Mouse (Mus musculus) heart, adult 2 months (tissue): ENCODE results near the gene Colgalt2. TPM values are rescaled to one million over a fixed set of nuclear protein-coding genes. Genes with fewer than 3 reads are reported as not detected.
"Not testable (repeated sequence)": the region's sequence is repeated elsewhere in the genome, so short reads cannot be mapped to it uniquely, and the experiment has no call there.

Experiments used
- DNase-seq, 2 experiments: peaks; one replicate each; pipeline ENCODE4 v3.0.0; 2021
- H3K27ac ChIP-seq: fragments of 200-600 bp; 2 replicates; pipeline ENCODE4 v1.8.1; 2022
- H3K27me3 ChIP-seq: fragments of 200-500 bp; 2 replicates; pipeline ENCODE4 v1.6.1; 2012; ENCODE audit warnings: mild to moderate bottlenecking, low read length, inconsistent platforms, mixed read lengths; ENCODE audit not compliant: control insufficient read depth, insufficient read depth
- H3K36me3 ChIP-seq: fragments of 200-500 bp; 2 replicates; pipeline ENCODE4 v1.6.1; 2012; ENCODE audit warnings: low read length, inconsistent platforms; ENCODE audit not compliant: control insufficient read depth, insufficient read depth
- H3K4me1 ChIP-seq: fragments of 200-500 bp; 2 replicates; pipeline ENCODE4 v1.6.1; 2011; ENCODE audit warnings: low read length; ENCODE audit not compliant: control insufficient read depth, insufficient read depth
- H3K4me3 ChIP-seq: fragments of 200-600 bp; 2 replicates; pipeline ENCODE4 v1.8.1; 2022
- H3K79me2 ChIP-seq: fragments of 200-500 bp; replicated peaks from 2 replicates; pipeline ENCODE4 v1.6.1; 2012; ENCODE audit warnings: mild to moderate bottlenecking, inconsistent platforms, low read length, moderate library complexity, mixed read lengths; ENCODE audit not compliant: control insufficient read depth, insufficient read depth
- H3K9ac ChIP-seq: fragments of 200-500 bp; 2 replicates; pipeline ENCODE4 v1.6.1; 2012; ENCODE audit warnings: low read depth, mild to moderate bottlenecking, control low read depth, inconsistent platforms, low read length, mixed read lengths
- CTCF ChIP-seq: fragments of 200-600 bp; IDR thresholded peaks from 2 replicates; pipeline ENCODE4 v1.8.1; 2022; ENCODE audit warnings: antibody characterized with exemption, mild to moderate bottlenecking, moderate library complexity
- EP300 ChIP-seq: fragments of 200-500 bp; IDR thresholded peaks from 2 replicates; pipeline ENCODE4 v1.6.1; 2011; ENCODE audit warnings: low read depth, low read length, control low read depth; ENCODE audit not compliant: insufficient read depth
- POLR2A ChIP-seq: fragments of 200-500 bp; IDR thresholded peaks from 2 replicates; pipeline ENCODE4 v1.6.1; 2011; ENCODE audit warnings: mild to moderate bottlenecking, low read depth, low read length, control low read depth; ENCODE audit not compliant: insufficient read depth
- whole genome bisulfite sequencing: fragments of 180-500 bp; shearing (Covaris S2); methylation state at CpG from one replicate; pipeline ENCODE4 v1.1.7; 2018; 5-methylcytosine and 5-hydroxymethylcytosine counted together
- intact Hi-C: fragments of 180-260 bp; cut with DNase I; formaldehyde crosslinking; loops from one replicate; pipeline ENCODE4 v1.15.1; 2025
- polyA plus RNA-seq: library from polyadenylated mRNA; depleted of rRNA; stranded (reverse); fragments of >200 nt; gene quantifications from 2 replicates; pipeline ENCODE4 v1.2.3, GENCODE M21; 2012
- total RNA-seq, 2 experiments: library from RNA; stranded (reverse); gene quantifications; 2 replicates each; pipeline ENCODE4 v1.2.3; 2021

The Colgalt2 gene
- total and polyA plus RNA-seq, 3 experiments = 3.3 to 5.3 (median 4.1) TPM

GRCm38 (mm10) chr1:152384589-152384988 lies 15.0 kb upstream of the Colgalt2 start:
- Histone ChIP-seq H3K4me1 (no peaks in the 10 kb centered on the region; the same call in none of the 2 replicates), H3K36me3 (no peaks in the 10 kb centered on the region; the same call in none of the 2 replicates), H3K27ac (no peak overlapping the region), H3K4me3 (no peak overlapping the region), H3K9ac (no peak overlapping the region), H3K79me2 (peaks cover 2% of the 10 kb centered on the region), H3K27me3 (no peaks in the 10 kb centered on the region)
- intact Hi-C loops = no loop called here
- TF ChIP-seq CTCF (no peak), EP300 (no peak), POLR2A (no peak)
- WGBS = 100% methylated on average over 1 of the region's 1 CpGs
- no peak for DNase-seq

GRCm38 (mm10) chr1:152385693-152386092 lies 13.9 kb upstream of the Colgalt2 start:
- DNase-seq, H3K36me3 ChIP-seq, H3K79me2 ChIP-seq, H3K4me1 ChIP-seq, H3K27me3 ChIP-seq: not testable (repeated sequence)
- Histone ChIP-seq H3K9ac (peak overlapping the region; percentile 91), H3K4me3 (peak overlapping the region; percentile 91), H3K27ac (peak overlapping the region; percentile 80)
- 22% methylated on average over 2 of the region's 4 CpGs for WGBS
- intact Hi-C loops = loop anchor here (1.0 to 5.0 kb wide), 3 partner anchors 37 to 126 kb away; no protein-coding TSS in a partner anchor

DNA sequence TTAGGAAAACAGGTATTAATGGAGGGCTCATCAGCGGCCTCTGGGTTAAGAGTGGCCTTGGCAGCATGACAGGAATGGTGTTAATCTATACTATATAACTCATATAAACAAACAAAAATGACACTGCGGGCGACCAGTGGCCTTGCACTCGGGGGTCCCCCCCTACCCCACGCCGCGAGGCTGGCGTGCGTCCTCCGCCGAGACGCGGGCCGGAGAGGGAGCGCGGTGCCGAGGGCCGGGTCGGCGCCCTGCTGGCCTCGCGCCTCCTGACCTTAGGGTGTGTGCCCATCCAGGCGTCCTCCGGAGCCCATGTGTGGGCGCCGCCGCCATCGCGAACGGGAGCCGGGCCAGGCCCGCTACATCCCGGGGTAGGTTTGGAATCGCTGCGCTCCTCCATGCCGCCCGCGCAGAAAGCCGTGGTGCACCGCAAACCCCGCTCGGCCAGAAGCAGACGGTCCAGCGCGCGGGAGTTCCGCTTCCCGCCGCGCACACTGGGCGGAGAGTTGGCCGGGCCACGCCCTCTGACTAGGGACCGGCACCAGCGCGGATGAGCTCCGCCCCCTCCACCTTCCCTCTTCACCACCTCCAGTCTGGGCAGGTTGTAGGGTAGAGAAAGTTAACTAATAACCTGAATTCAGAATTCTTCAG lies 13.3 kb upstream of the Colgalt2 start, which contains the start of gene Tsen15:
Gene Tsen15 (minus strand): TSS at position 501 of the 648 bp plus-strand sequence.
- Histone ChIP-seq H3K36me3 (no peaks in the 10 kb centered on the region; the same call in none of the 2 replicates), H3K27ac (peak within 1 kb of the TSS; percentile 80), H3K9ac (peak within 1 kb of the TSS; percentile 91), H3K4me1 (no peaks in the 10 kb centered on the region; the same call in none of the 2 replicates), H3K4me3 (peak within 1 kb of the TSS; percentile 91), H3K27me3 (no peaks in the 10 kb centered on the region), H3K79me2 (peaks cover 2% of the 10 kb centered on the region)
- WGBS = 1% methylated on average over 57 of the region's 57 CpGs
- peak; percentile 90 to 94 for DNase-seq
- TF ChIP-seq POLR2A = peak; percentile 50; the same call in 1 of the 2 replicates
- peak; percentile 15 for TF ChIP-seq CTCF
- no peak for TF ChIP-seq EP300
- intact Hi-C loops = loop anchor here (1.0 to 5.0 kb wide), 3 partner anchors 36 to 125 kb away; no protein-coding TSS in a partner anchor

GRCm38 (mm10) chr1:152389271-152389670 lies 10.4 kb upstream of the Colgalt2 start:
- no peak overlapping the region for H3K4me3 ChIP-seq
- H3K27ac ChIP-seq = no peak overlapping the region
- H3K27me3 ChIP-seq = no peaks in the 10 kb centered on the region
- no peak overlapping the region for H3K9ac ChIP-seq
- H3K79me2 ChIP-seq = peaks cover 2% of the 10 kb centered on the region
- intact Hi-C loops = loop anchor here (5.0 kb wide), 2 partner anchors 33 to 108 kb away; no protein-coding TSS in a partner anchor
- no peak for DNase-seq
- no peaks in the 10 kb centered on the region; the same call in none of the 2 replicates for H3K36me3 ChIP-seq
- TF ChIP-seq EP300 (no peak), POLR2A (no peak), CTCF (no peak)
- H3K4me1 ChIP-seq = no peaks in the 10 kb centered on the region; the same call in none of the 2 replicates

DNA sequence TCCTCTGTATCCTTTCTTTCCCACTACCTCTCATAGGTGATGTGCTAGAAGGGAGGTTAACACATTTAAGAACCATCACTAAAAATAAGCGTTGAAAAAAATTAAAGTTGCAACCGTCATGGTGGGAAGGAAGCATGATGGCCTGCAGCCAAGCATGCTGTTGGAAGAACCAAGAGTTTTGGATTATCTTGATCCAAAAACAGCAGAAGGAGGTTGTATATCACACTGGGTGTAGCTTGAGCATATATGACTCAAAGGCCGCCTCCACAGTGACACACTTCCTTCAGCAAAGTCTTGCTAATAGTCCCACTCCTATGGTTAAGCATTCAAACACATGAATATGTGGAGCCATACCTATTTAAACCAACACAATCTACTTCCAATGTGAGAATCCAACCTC lies 5.5 kb upstream of the Colgalt2 start:
- intact Hi-C loops = no loop called here
- WGBS = 73% methylated on average over 3 of the region's 3 CpGs

GRCm38 (mm10) chr1:152394956-152395515 lies 4.6 kb upstream of the Colgalt2 start:
- WGBS = 88% methylated on average over 4 of the region's 4 CpGs
- H3K4me1 ChIP-seq = no peaks in the 10 kb centered on the region
- DNase-seq = no peak
- no peak for TF ChIP-seq EP300
- no peak for TF ChIP-seq POLR2A
- TF ChIP-seq CTCF = no peak
- H3K36me3 ChIP-seq = no peaks in the 10 kb centered on the region
- no peaks in the 10 kb centered on the region for H3K27me3 ChIP-seq
- intact Hi-C loops = loop anchor here (5.0 kb wide), 1 partner anchor 62 kb away; no protein-coding TSS in a partner anchor
- no peak overlapping the region for H3K4me3 ChIP-seq
- H3K9ac ChIP-seq = no peak overlapping the region
- H3K79me2 ChIP-seq = no peaks in the 10 kb centered on the region
- H3K27ac ChIP-seq = no peak overlapping the region

More for the DNA sequence above, 5.5 kb upstream of the Colgalt2 start:
- Histone ChIP-seq H3K79me2 (no peaks in the 10 kb centered on the region), H3K36me3 (no peaks in the 10 kb centered on the region), H3K9ac (no peak overlapping the region), H3K4me3 (no peak overlapping the region), H3K27me3 (no peaks in the 10 kb centered on the region), H3K4me1 (no peaks in the 10 kb centered on the region), H3K27ac (no peak overlapping the region)
- no peak for TF ChIP-seq EP300
- DNase-seq = no peak
